In the genomic region with DNA sequence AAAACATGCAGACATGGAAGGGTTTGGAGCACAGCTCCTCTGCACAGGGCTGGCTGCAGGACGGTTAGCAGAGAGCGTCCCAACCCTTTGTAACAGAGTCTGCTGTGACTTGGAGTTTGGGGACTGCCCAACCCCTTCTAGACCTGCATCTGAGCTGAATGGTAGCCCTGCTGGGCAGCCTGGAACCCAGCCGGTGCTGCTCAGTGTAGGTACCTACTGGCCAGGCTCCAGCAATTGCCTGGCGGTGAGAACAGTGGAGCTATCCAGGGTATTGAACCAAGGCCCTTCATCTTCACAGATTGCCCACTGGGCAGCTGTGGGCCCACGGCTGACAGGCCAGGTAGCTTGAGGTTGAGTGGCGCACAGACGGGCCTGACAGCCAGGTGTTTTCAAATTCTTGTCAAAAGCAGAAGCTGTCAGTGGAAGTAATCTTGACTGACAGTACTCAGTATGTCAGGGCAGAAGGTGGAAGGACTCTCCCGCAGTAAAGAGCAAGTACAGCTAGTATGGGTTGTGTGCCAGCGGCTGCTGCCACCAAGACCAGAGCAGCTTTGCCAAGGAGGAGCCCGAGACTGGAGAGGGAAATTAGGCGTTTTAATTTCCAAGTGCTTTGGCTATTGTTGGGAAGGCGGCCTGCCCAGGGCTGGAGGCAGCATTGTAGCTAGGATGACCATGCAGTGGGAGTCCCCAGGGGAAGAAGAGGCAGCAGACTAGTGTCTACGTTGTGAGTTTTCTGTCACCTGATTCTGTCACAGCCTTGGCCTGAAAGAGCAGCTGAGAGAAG, we compare ENCODE assay signal across 12 mouse cellular contexts. TPM values are rescaled to one million over a fixed set of nuclear protein-coding genes. Genes with fewer than 3 reads are reported as not detected.
DNase-seq lines count a peak whose midpoint lies in the region; ATAC-seq and TF ChIP-seq lines count a peak whose summit lies in the region.
"Had no signal": no experiment of that assay in that cellular context is flagged by ENCODE, and none has a peak within 500 bp of the region (broad histone marks: within the 10 kb centered on the region; RNA-seq: fewer than 3 reads in every experiment).

No protein-coding gene starts in this region.

- peaks cover 3% of the 10 kb centered on the region for H3K4me1 ChIP-seq in hindbrain, embryonic 13.5 days (replicated peaks)
- no peaks in the 10 kb centered on the region for H3K4me1 ChIP-seq in hindbrain, embryonic 11.5 days (replicated peaks; ENCODE audit: control insufficient read depth, insufficient read depth, low read length)
- H3K4me1 ChIP-seq in CH12.LX (ENCODE audit: control insufficient read depth in 1 of 2, insufficient read depth in 2 of 2) = peaks cover 16 to 36% of the 10 kb centered on the region in 2 experiments
- peaks cover 8 to 13% of the 10 kb centered on the region in 2 experiments for H3K4me1 ChIP-seq in MEL (ENCODE audit: control insufficient read depth in 1 of 2, insufficient read depth in 2 of 2, low read length in 2 of 2)
- H3K4me1 ChIP-seq: midbrain, embryonic 12.5 days; neural tube, embryonic 13.5 days had no signal

- in situ Hi-C loops in CH12.LX (cut with MboI; ENCODE audit: low pct_ligation_motif_present, low pct_unique_long_range_greater_than_20kb, low sequenced_read_pairs) = no loop called here

- 0 out of 2 replicates have a peak overlapping the region, but pooled peaks have one; percentile 8 for H3K9ac ChIP-seq in hindbrain, embryonic 13.5 days
- H3K9ac ChIP-seq in hindbrain, embryonic 11.5 days (ENCODE audit: low read depth, low read length) = no peak overlapping the region
- H3K9ac ChIP-seq in CH12.LX (ENCODE audit: insufficient read depth, low read depth) = no peak overlapping the region
- H3K9ac ChIP-seq in MEL (ENCODE audit: control insufficient read depth, low read depth, low read length, poor library complexity, severe bottlenecking) = no peak overlapping the region
- H3K9ac ChIP-seq: embryonic facial prominence, embryonic 15.5 days; hindbrain, embryonic 15.5 days; midbrain, embryonic 12.5 days; neural tube, embryonic 13.5 days had no signal

- TF ChIP-seq RAD21 in CH12.LX (IDR thresholded peaks at IDR 0.05; ENCODE audit: low read depth, low read length) (no peak), MEL (IDR thresholded peaks at IDR 0.05; ENCODE audit: low read depth, low read length) (no peak)

- H3K79me2 ChIP-seq in CH12.LX (replicated peaks; ENCODE audit: control insufficient read depth, extremely low read depth, insufficient read depth, poor library complexity, severe bottlenecking) = no peaks in the 10 kb centered on the region
- H3K79me2 ChIP-seq in MEL (ENCODE audit: control insufficient read depth, insufficient read depth, low read length, poor library complexity) = no peaks in the 10 kb centered on the region

- no peak for TF ChIP-seq CTCF in CH12.LX (conservative IDR thresholded peaks at IDR 0.05 in 1 of 2, IDR thresholded peaks at IDR 0.05 in 1 of 2; ENCODE audit: low read depth in 2 of 2, low read length in 2 of 2)
- no peak for TF ChIP-seq CTCF in MEL (IDR thresholded peaks at IDR 0.05 in 2 of 3, conservative IDR thresholded peaks at IDR 0.05 in 1 of 3; ENCODE audit: control insufficient read depth in 1 of 3, insufficient read depth in 1 of 3, low read depth in 2 of 3, low read length in 3 of 3, poor library complexity in 1 of 3, severe bottlenecking in 1 of 3)

- H3K27ac ChIP-seq in hindbrain, embryonic 13.5 days = no peak overlapping the region
- no peak overlapping the region for H3K27ac ChIP-seq in hindbrain, embryonic 11.5 days (ENCODE audit: low read depth, low read length)
- H3K27ac ChIP-seq in CH12.LX (ENCODE audit: insufficient read depth, low read depth) (peak overlapping the region; percentile 5; the same call in 1 of the 2 replicates), MEL (ENCODE audit: control insufficient read depth, low read depth, low read length) (no peak overlapping the region)
- H3K27ac ChIP-seq: embryonic facial prominence, embryonic 15.5 days; hindbrain, embryonic 15.5 days; midbrain, embryonic 12.5 days; neural tube, embryonic 13.5 days had no signal

- H3K36me3 ChIP-seq in hindbrain, embryonic 13.5 days = peaks cover 74% of the 10 kb centered on the region
- no peaks in the 10 kb centered on the region for H3K36me3 ChIP-seq in hindbrain, embryonic 11.5 days (ENCODE audit: control insufficient read depth, insufficient read depth, low read length)
- peaks cover 0 to 49% of the 10 kb centered on the region in 2 experiments for H3K36me3 ChIP-seq in CH12.LX (replicated peaks in 1 of 2; ENCODE audit: control insufficient read depth in 1 of 2, insufficient read depth in 1 of 2, low read length in 1 of 2)
- H3K36me3 ChIP-seq in MEL (ENCODE audit: control insufficient read depth in 1 of 2, insufficient read depth in 2 of 2, low read length in 2 of 2) = peaks cover 3 to 6% of the 10 kb centered on the region in 2 experiments; a peak in 3 of 4 replicates

- TF ChIP-seq POLR2A in CH12.LX (IDR thresholded peaks at IDR 0.05; ENCODE audit: low read depth, low read length) = no peak
- TF ChIP-seq POLR2A in MEL (IDR thresholded peaks at IDR 0.05; ENCODE audit: control insufficient read depth in 1 of 2, insufficient read depth in 1 of 2, low read depth in 1 of 2, low read length in 2 of 2, poor library complexity in 1 of 2) = no peak

- no peaks in the 10 kb centered on the region for H3K9me3 ChIP-seq in hindbrain, embryonic 13.5 days
- H3K9me3 ChIP-seq in hindbrain, embryonic 11.5 days (ENCODE audit: control insufficient read depth, low read length) = no peaks in the 10 kb centered on the region
- no peaks in the 10 kb centered on the region for H3K9me3 ChIP-seq in CH12.LX (replicated peaks; ENCODE audit: low read length)
- no peaks in the 10 kb centered on the region for H3K9me3 ChIP-seq in MEL (replicated peaks; ENCODE audit: insufficient read depth, low read length)
- H3K9me3 ChIP-seq: embryonic facial prominence, embryonic 15.5 days; hindbrain, embryonic 15.5 days; midbrain, embryonic 12.5 days; neural tube, embryonic 13.5 days had no signal

- no peaks in the 10 kb centered on the region for H3K27me3 ChIP-seq in hindbrain, embryonic 13.5 days
- H3K27me3 ChIP-seq in hindbrain, embryonic 11.5 days (ENCODE audit: control insufficient read depth, insufficient read depth, low read length) = no peaks in the 10 kb centered on the region
- H3K27me3 ChIP-seq in CH12.LX (replicated peaks) (no peaks in the 10 kb centered on the region), MEL (ENCODE audit: control insufficient read depth in 1 of 2, insufficient read depth in 2 of 2, low read length in 2 of 2) (no peaks in the 10 kb centered on the region)
- H3K27me3 ChIP-seq: embryonic facial prominence, embryonic 15.5 days; hindbrain, embryonic 15.5 days; midbrain, embryonic 12.5 days; neural tube, embryonic 13.5 days had no signal

- 74% methylated on average over 13 of the region's 13 CpGs for WGBS in hindbrain, embryonic 13.5 days
- 81% methylated on average over 13 of the region's 13 CpGs for WGBS in hindbrain, embryonic 11.5 days

- dilution Hi-C loops in CH12.LX (cut with MboI; ENCODE audit: extremely low pct_ligation_motif_present, extremely low pct_unique_long_range_greater_than_20kb, low sequenced_read_pairs) = no loop called here

- H3K4me3 ChIP-seq in hindbrain, embryonic 13.5 days = no peak overlapping the region
- H3K4me3 ChIP-seq in hindbrain, embryonic 11.5 days (ENCODE audit: low read depth, low read length) = no peak overlapping the region
- H3K4me3 ChIP-seq in CH12.LX (replicated peaks in 1 of 3; ENCODE audit: low read depth in 2 of 3, low read length in 2 of 3, poor library complexity in 1 of 3) = no peak overlapping the region
- no peak overlapping the region for H3K4me3 ChIP-seq in MEL (ENCODE audit: control insufficient read depth in 1 of 2, insufficient read depth in 1 of 2, low read depth in 2 of 2, low read length in 2 of 2)
- H3K4me3 ChIP-seq: embryonic facial prominence, embryonic 15.5 days; hindbrain, embryonic 15.5 days; midbrain, embryonic 12.5 days; neural tube, embryonic 13.5 days had no signal

- no peak overlapping the region for H3K4me2 ChIP-seq in hindbrain, embryonic 13.5 days
- H3K4me2 ChIP-seq in hindbrain, embryonic 11.5 days (replicated peaks; ENCODE audit: low read depth, low read length) = no peak overlapping the region
- H3K4me2 ChIP-seq in CH12.LX (ENCODE audit: insufficient read depth, low read depth, poor library complexity, severe bottlenecking) = no peak overlapping the region
- H3K4me2 ChIP-seq: embryonic facial prominence, embryonic 15.5 days; hindbrain, embryonic 15.5 days; midbrain, embryonic 12.5 days; neural tube, embryonic 13.5 days had no signal

- no peak for ATAC-seq in hindbrain, embryonic 13.5 days (ENCODE audit: low FRiP score)
- no peak for ATAC-seq in hindbrain, embryonic 11.5 days (ENCODE audit: low FRiP score)

- TF ChIP-seq EP300 in CH12.LX (IDR thresholded peaks at IDR 0.05; ENCODE audit: low read length) = no peak
- no peak for TF ChIP-seq EP300 in MEL (IDR thresholded peaks at IDR 0.05; ENCODE audit: low read depth in 1 of 2, low read length in 2 of 2)

- DNase-seq in hindbrain, embryonic 11.5 days (ENCODE audit: low spot score) = no peak
- DNase-seq in CH12.LX (ENCODE audit: extremely low read depth) = no peak
- DNase-seq in MEL (ENCODE audit: low read depth, low spot score) = no peak
- peak; percentile 67 for DNase-seq in cerebellum, adult 9-11 months
- DNase-seq in adrenal gland, adult 18-20 months (ENCODE audit: low spot score in 2 of 2) = no peak
- DNase-seq in thymus, postnatal 0 days (ENCODE audit: low spot score) = no peak
- DNase-seq: right cerebral cortex, adult 18-20 months had no signal

TF ChIP-seq in CH12.LX, 34 proteins besides CTCF, POLR2A, EP300 and RAD21:
- no peak for TF ChIP-seq ZMIZ1 (IDR thresholded peaks at IDR 0.05; ENCODE audit: low read depth, low read length)
- no peak for TF ChIP-seq TCF12 (IDR thresholded peaks at IDR 0.05; ENCODE audit: low read depth, low read length)
- no peak for TF ChIP-seq CHD1 (IDR thresholded peaks at IDR 0.05; ENCODE audit: low read depth, low read length)
TF ChIP-seq in CH12.LX: peak in this region for 0.

TF ChIP-seq in MEL, 35 proteins besides CTCF, POLR2A, EP300 and RAD21:
- no peak for TF ChIP-seq MXI1 (IDR thresholded peaks at IDR 0.05; ENCODE audit: low read depth, low read length)
- TF ChIP-seq SIN3A (IDR thresholded peaks at IDR 0.05; ENCODE audit: low read length) = peak; percentile 30; the same call in 1 of the 2 replicates

RNA-seq across cellular contexts. Expression of gene Usp42, which starts 27.0 kb away (rescaled TPM):
- polyA plus RNA-seq in hindbrain, embryonic 13.5 days (2015; fragmentation: Nextera tagmentation; extraction: Ambion mirVana) = 28.6 and 29.3 TPM in 2 replicates
- 29.6 and 30.9 TPM in 2 replicates for polyA plus RNA-seq in hindbrain, embryonic 11.5 days (2014; fragmentation: Nextera tagmentation; extraction: Ambion mirVana)
- total RNA-seq in CH12.LX (2012; rRNA removed) = 7.1 TPM in 2 replicates
- 3.2 and 4.3 TPM in 2 replicates for total RNA-seq in CH12.LX (2014; rRNA removed)
- polyA plus RNA-seq in CH12.LX (2012; ENCODE audit: insufficient read length, low read depth) = 14.6 and 15.2 TPM in 2 replicates
- total RNA-seq in MEL (2012; rRNA removed) = 7.8 and 8.1 TPM in 2 replicates
- polyA plus RNA-seq in MEL (2012; ENCODE audit: insufficient read depth in 1 of 2, insufficient read length in 2 of 2, low read depth in 1 of 2, low replicate concordance in 2 of 2, missing spikeins in 1 of 2) = 10 to 100 TPM in 1 of 2 experiments, not detected in 1; 18.6 TPM
- 10 to 100 TPM; 10.2 to 11.7 TPM for total RNA-seq in adrenal gland, adult 18-20 months (2021)
- polyA plus RNA-seq in thymus, postnatal 0 days (2015; fragmentation: Nextera tagmentation; extraction: Ambion mirVana) = 11.9 and 13.4 TPM in 2 replicates
